Mouse (Mus musculus) frontal cortex, postnatal 25 days (tissue): Measurements from ENCODE around the gene Drap1.

Experiments used
- DNase-seq, 2 experiments: peaks; one replicate each; pipeline ENCODE4 v3.0.0; 2022; ENCODE audit warnings: low spot score in 2 of 2

The Drap1 gene

GRCm38 (mm10) chr19:5377446-5377845, 47.3 kb downstream of the Drap1 start:
- DNase-seq = no peak

GRCm38 (mm10) chr19:5374748-5375147, 50.0 kb downstream of the Drap1 start:
- no peak for DNase-seq

- DNase-seq = no peak
Observed at GRCm38 (mm10) chr19:5374177-5374576, 50.6 kb downstream of the Drap1 start.
